Mouse (Mus musculus) liver, postnatal 0 days (tissue): ENCODE data around the gene Nacc1.

Experiments used
- CTCF ChIP-seq: sonication (generic); IDR thresholded peaks from 2 replicates; pipeline ENCODE4 v1.5.1; 2016; ENCODE audit warnings: antibody characterized with exemption, low read depth
- EP300 ChIP-seq: IDR thresholded peaks from 2 replicates; pipeline ENCODE4 v1.6.1; 2016; ENCODE audit warnings: antibody characterized with exemption, low read depth, mild to moderate bottlenecking

- TF ChIP-seq CTCF (0 out of 2 replicates have a peak, but pooled peaks have one; percentile 5), EP300 (no peak)
Observed at GRCm38 (mm10) chr8:84665385-84665893, 22.2 kb downstream of the Nacc1 start.
